Mouse (Mus musculus) cerebellum, postnatal 36 days (tissue): ENCODE measurements at regions not wholly inside any gene's neighbourhood (a gene's known extent, or its start where the extent isn't known, plus 50 kb on each side); places are given as distances from the start of the nearest gene placed in this dataset.
A peak's percentile ranks its signal among the peaks of the same experiment; 100 is the strongest.

Experiments
- DNase-seq, 2 experiments: peaks; one replicate each; pipeline ENCODE4 v3.0.0; 2021 to 2022; ENCODE audit warnings: mixed read lengths in 2 of 2

DNA sequence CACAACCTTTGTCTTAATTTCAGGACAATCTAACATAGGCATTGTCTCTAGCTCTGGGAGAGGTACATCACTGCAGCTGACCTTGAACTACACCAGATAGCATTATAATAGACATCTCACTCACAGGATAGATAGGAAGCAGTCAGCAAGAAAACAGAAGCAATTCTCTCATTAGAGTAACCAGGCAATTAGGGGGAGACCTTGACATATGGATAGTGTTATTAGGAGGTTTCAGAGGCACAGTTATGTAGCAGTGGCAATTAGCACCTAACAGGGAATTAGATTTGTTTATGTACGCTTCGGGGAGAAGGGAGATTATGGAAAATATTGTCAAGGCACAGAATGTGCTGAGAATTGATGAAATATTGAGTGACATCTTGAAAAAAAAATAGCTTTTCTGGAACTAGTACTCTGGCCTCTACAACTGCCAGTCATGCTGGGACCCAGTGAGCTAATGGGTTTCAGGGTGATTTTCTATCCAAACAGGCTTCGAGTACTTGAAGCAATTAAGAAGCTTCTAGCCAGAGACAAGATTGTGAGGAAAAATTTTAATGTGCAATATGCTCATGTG, 216.8 kb upstream of the Aco1 start:
- DNase-seq = no peak

GRCm38 (mm10) chr4:39926594-39926993, 216.3 kb upstream of the Aco1 start:
- DNase-seq = no peak

DNA sequence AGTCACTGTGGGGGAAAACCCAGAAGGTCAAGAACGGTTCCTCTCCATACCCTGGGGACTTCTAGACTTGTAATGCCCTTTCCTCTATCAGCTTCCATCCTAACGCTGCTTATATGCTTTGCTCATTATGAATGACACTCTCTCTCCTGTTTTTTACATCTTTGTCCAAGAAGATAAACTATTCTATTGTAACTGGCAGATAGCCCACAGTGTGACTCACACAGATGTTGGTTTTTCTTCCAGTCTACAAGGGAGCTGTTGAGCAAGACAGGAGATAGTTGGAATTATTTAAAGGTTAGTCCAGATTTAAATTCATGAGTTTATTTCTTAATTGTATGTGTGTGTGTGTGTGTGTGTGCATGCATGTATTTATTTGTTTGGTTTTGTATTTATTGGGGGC, 214.4 kb upstream of the Aco1 start:
- no peak for DNase-seq

DNA sequence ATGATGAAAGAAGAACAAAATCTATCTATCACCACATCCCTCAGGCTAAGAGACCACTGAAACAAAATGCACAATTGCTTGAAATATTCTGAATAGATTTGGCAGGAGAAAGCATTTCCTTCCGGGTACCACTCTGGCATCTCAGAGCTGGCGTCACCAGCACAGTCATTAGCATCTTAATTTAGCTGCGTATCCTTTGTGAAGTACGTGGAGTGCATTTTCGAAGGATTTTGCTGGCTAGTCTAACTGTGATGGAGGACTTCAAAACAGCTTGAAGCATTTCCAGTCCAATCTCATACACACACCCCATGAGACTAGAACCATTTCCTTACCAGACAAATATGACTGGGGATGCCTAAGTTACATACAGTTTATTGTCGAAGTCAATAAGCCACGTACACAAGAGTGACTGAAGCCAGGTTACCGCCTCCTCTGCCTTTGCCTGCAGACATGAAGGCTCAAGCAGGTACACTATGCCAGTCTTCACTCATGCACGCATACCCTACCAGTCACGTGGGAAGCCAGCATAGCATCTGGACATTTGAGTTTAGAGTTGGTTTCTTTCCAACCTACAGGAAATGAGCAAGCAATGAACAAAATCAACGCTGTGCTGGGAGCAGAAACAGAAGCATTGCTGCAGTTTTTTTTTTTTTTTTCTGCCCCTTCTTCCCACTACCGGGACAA, 208.7 kb upstream of the Aco1 start:
- no peak for DNase-seq

DNA sequence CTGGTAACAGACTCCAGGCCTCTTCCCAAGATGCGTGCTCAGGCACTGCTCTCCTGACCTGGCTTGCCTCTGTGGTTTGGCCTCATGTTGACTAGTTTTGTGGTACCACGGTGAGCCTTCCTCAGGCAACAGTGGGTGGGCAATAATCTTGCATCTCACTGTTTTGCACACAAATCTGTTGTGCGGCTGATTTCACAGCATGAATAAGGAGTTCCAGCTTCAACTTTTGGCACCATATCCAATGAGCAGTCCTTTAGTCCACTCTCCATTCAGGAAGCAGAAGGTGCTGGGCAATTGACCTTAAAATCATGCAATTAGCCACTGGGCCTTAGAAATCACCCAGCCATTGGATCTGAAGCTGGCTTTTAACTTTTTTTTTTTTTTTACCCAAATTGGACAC, 184.2 kb upstream of the Aco1 start:
- peak; percentile 4 to 7 for DNase-seq

DNA sequence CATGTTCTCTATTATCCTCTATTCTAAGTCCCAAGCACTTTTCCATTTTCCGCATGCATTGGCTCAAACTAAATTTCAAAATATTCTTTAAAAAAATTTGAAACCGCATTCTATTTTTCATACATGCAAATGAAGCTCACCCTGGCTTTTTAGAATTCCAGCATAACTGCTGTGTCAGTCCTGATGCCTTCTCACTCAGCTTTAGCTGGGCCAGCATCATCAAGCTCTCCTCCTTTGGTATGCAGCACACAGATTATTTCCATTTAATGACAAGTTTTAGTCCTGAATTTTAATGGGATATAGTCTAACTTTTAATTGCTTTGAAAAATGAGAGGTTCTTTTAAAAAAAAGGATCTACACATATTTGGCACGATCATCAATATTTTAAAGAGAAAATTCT, 174.9 kb upstream of the Aco1 start:
- DNase-seq = no peak

DNA sequence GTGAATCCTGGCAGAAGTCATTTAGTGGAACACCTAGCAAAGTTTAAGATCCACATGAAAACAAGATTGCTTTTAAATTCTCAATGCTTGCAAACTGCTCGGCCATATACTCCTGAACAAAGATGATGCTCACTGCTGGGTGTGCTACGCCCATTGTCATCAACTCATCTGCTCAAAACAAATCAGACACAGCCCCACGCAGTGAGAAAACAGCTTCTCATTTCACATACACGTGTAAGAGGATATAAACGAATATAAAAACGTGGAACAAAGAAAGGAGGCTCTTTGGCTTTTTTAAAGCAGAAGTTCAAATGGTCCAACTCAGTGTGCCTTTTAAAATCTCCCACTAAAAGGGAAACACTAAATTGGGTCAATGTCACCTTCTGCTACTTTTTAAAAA, 151.5 kb upstream of the Aco1 start:
- DNase-seq = no peak

- DNase-seq = no peak
Observed at GRCm38 (mm10) chr4:39991851-39992250, 151.0 kb upstream of the Aco1 start.

DNA sequence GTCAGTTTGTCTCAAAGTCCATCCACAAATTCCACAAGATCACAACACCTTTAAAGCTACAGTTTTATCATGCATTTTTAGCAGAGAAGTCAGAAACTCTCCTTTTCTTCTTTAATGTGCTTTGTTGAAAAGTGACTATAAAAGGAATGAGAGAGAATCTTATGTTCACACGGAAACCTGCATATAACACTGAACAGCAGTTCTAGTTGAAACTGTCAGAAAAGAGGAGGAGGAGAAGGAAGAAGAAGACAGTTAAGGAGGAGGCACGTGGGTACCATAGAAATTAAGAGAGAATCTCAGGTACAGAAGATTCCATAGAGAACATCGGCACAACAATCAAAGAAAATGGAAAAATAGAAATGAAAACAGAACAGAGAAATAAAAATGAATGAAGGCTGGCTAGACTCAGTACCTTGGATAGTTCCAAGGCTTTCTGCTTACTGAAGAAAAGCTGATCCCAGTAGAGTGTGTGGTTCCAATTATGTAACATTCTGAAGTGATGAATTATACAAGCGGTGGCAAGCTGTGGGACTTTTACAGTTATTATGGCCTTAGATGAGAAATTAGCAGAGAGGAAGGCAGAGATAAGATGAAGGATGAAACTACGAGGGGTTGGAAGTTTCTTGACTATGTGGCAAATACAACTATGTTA, 144.0 kb upstream of the Aco1 start:
- no peak for DNase-seq

GRCm38 (mm10) chr4:40014666-40015065, 128.2 kb upstream of the Aco1 start:
- DNase-seq = peak; percentile 65 to 76

DNA sequence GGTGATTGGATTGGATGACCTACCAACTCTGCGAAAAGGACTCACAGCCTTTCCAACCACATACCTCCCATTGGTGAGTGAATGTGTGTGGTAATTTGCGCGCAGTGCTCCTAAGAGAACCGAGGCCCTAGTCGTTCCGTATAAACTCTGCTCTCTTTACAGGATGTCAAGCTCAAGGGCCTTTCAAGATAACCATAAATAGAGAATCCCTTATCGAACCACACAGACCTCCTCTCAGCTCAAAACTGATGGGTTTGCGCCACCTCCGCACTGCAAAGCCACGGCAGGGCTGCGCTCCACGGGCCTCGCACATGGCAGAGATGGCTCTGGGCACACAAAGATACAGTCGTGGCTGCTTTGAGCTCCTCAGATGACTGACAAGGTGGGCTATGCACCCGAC, 126.0 kb upstream of the Aco1 start:
- DNase-seq = no peak

GRCm38 (mm10) chr4:40018208-40018607, 124.7 kb upstream of the Aco1 start:
- no peak for DNase-seq

- DNase-seq = no peak
Observed at GRCm38 (mm10) chr4:40031361-40031760, 111.5 kb upstream of the Aco1 start.

DNA sequence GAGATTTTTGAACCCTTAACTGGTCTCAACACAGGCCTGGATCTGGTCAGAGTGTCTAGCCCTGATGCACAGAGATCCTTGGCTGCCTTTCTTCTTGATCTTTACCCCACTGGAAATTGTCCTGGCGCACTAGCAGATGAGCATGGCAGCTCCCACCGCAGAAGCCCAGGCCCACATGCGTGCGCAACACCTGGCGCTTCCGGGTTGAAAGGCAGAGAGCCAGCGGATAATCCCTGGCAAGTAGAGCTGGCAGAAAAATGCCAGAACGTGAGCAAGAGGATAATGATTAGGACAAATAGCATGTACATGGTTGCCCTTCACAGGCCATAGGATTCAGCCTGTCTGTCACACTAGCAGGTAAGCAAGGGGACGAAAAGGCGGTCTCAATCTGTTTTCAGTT, 95.0 kb upstream of the Aco1 start:
- DNase-seq = peak in 1 of 2 experiments; percentile 3

GRCm38 (mm10) chr4:40049086-40049485, 93.8 kb upstream of the Aco1 start:
- peak in 1 of 2 experiments; percentile 3 for DNase-seq

DNA sequence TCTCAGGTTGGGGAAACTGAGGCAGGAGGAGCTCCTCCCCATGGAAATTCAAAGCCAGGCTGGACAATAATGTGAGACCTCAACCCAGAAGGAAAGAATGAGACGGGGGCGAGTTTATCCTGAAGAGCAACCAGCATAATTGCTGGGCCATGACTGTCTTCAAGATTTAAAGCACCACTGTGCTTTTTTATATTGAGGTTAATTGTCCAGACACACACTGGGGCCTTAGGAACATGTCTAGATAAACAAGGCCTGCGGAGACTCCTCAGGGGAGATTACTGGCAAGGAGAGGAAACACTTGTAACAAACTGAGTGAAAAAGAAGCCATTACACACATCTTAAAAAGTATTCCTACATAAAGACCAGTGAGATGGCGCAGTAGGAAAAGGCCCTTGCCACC, 91.0 kb upstream of the Aco1 start:
- DNase-seq = no peak

- no peak for DNase-seq
Observed at GRCm38 (mm10) chr4:40053391-40053790, 89.5 kb upstream of the Aco1 start.

GRCm38 (mm10) chr4:40063751-40064456, 79.0 kb upstream of the Aco1 start:
- DNase-seq = no peak

- DNase-seq = no peak
Observed at GRCm38 (mm10) chr4:40064457-40064836, 78.4 kb upstream of the Aco1 start.

DNA sequence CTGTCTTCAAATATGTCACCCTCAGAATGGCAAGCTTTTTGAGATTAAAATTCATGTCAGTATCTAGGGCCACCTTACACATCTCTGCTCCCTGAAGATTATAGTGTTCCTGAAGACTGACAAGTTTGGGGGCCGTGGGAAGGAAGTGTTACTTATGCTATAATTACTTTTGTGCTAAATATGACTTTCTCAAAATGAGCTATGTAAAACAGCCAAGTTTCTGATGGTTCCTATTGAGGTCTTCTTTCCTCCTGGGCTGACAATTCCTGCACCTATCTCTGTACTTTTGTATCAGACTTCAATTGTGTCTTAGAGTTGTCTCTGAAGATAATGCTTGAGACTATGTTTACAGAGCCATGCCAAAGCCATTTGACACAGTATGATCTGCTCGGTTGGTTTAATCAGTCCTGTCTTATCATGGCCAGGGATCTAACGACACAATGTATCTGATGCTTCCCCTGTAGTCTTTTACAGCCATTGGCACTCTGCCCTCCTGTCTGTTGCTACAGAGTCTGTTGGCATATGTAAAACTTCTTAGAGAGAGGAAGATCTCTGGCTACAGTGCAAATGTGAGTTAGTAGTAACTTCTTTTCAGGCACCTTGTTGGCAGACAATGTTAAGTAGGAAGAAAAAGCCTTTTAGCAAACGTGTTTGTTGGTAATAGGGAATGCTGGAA, 71.8 kb upstream of the Aco1 start:
- DNase-seq = no peak

DNA sequence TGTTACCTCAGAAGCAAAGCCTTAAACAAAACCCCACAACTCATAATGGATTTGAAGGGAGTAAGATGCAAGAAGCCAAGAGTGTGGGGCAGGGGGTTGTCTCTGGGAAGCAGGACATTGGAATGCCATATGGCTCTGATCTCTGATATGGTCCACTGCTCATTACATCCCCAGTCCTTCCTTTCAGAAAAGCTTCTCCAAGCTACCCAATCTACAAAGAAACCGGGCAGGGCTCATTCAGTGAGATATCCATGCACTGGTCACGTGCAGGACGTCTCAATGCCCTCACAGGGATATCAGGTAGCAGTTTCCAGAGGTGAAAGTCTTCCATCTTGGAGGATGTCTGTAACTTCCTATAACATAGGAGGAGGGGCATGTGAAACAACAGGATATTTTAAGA, 61.8 kb upstream of the Aco1 start:
- no peak for DNase-seq

GRCm38 (mm10) chr4:40090295-40090694, 52.6 kb upstream of the Aco1 start:
- no peak for DNase-seq
